Mouse (Mus musculus): Measurements from ENCODE around the gene Gabrp.
A peak's percentile ranks its signal among the peaks of the same experiment; 100 is the strongest.

Gene Gabrp

GRCm38 (mm10) chr11:33513376-33513991 is 65.3 kb downstream of the Gabrp start, which contains the start of gene Ranbp17:
Ranbp17 (minus strand) TSS chr11:33513746.
- DNase-seq, result peak; percentile 26

- DNase-seq, result peak; percentile 33
These were observed 65.8 kb downstream of the Gabrp start for GRCm38 (mm10) chr11:33512854-33513375.

- no peak for DNase-seq
These were observed 69.4 kb downstream of the Gabrp start for GRCm38 (mm10) chr11:33509401-33509800.

Measured in kidney, adult 18-20 months (tissue).